Mouse (Mus musculus): ENCODE measurements at regions not wholly inside any gene's neighbourhood (a gene's known extent, or its start where the extent isn't known, plus 50 kb on each side); places are given as distances from the start of the nearest gene placed in this dataset.

DNA sequence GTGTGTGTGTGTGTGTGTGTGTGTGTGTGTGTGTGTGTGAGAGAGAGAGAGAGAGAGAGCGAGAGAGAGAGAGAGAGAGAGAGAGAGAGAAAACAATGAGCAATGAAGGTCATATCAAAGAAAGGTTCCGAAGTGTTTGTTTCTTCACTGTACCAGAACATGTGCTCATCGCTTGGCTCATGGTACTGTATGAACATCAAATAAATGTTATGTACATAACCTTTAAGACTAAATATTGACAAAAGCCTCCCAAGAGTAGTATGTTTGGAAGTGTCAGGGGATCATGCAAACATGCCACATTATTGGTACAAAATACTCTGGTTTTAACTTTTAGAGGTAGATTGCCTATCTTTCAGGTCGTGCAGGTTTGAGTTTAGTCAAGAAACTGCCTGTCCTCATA is 275.3 kb upstream of the Clnk start:
- no peak for TF ChIP-seq EP300 (IDR thresholded peaks at IDR 0.05; ENCODE audit: low read depth)
- TF ChIP-seq CTCF (IDR thresholded peaks at IDR 0.05; ENCODE audit: low read depth) = no peak
